Mouse (Mus musculus) layer of hippocampus, adult 2 months (tissue): ENCODE measurements around the gene Gm10563. TPM values are rescaled to one million over a fixed set of nuclear protein-coding genes. Genes with fewer than 3 reads are reported as not detected.

Experiments used
- DNase-seq, 2 experiments: peaks; one replicate each; pipeline ENCODE4 v3.0.0; 2022; ENCODE audit warnings: low spot score in 2 of 2
- H3K27ac ChIP-seq: fragments of 200-600 bp; 2 replicates; pipeline ENCODE4 v1.8.1; 2022
- H3K4me3 ChIP-seq: fragments of 200-600 bp; 2 replicates; pipeline ENCODE4 v1.8.1; 2022; ENCODE audit warnings: mild to moderate bottlenecking
- CTCF ChIP-seq: fragments of 200-600 bp; conservative IDR thresholded peaks from 2 replicates; pipeline ENCODE4 v1.8.1; 2022; ENCODE audit warnings: antibody characterized with exemption, mild to moderate bottlenecking, moderate library complexity
- total RNA-seq, 2 experiments: library from RNA; stranded (reverse); gene quantifications; 2 replicates each; pipeline ENCODE4 v1.2.3; 2021

The Gm10563 gene
- total RNA-seq, 2 experiments from 2014 or later: not detected

GRCm38 (mm10) chr4:155649355-155649754, 4.1 kb upstream of the Gm10563 start:
- no peak for TF ChIP-seq CTCF
- no peak for DNase-seq
- Histone ChIP-seq H3K27ac (no peak overlapping the region), H3K4me3 (no peak overlapping the region)

- no peak overlapping the region for H3K27ac ChIP-seq
- H3K4me3 ChIP-seq: no peak overlapping the region
- DNase-seq: no peak
- no peak for TF ChIP-seq CTCF
Measured at GRCm38 (mm10) chr4:155645721-155646120, 513 bp upstream of the Gm10563 start.

GRCm38 (mm10) chr4:155643531-155643930, 1.7 kb downstream of the Gm10563 start:
- no peak for DNase-seq
- Histone ChIP-seq H3K4me3 (no peak overlapping the region), H3K27ac (no peak overlapping the region)
- TF ChIP-seq CTCF: no peak

GRCm38 (mm10) chr4:155635766-155636499, 9.3 kb downstream of the Gm10563 start:
- no peak for DNase-seq
- TF ChIP-seq CTCF: no peak
- Histone ChIP-seq H3K27ac (no peak overlapping the region), H3K4me3 (no peak overlapping the region)

- TF ChIP-seq CTCF: no peak
- DNase-seq: no peak
- Histone ChIP-seq H3K27ac (no peak overlapping the region), H3K4me3 (no peak overlapping the region)
Measured at GRCm38 (mm10) chr4:155630267-155630666, 14.9 kb downstream of the Gm10563 start.

GRCm38 (mm10) chr4:155624338-155625291, 20.6 kb downstream of the Gm10563 start, which contains the start of gene Cdk11b:
Gene Cdk11b (plus strand): TSS chr4:155624854.
- DNase-seq: peak; percentile 96
- Histone ChIP-seq H3K4me3 (peak within 1 kb of the TSS; percentile 94), H3K27ac (peak within 1 kb of the TSS; percentile 97)
- no peak for TF ChIP-seq CTCF

- Histone ChIP-seq H3K4me3 (no peak overlapping the region), H3K27ac (peak overlapping the region; percentile 43)
- TF ChIP-seq CTCF: no peak
- DNase-seq: no peak
Measured at GRCm38 (mm10) chr4:155618321-155618720, 26.9 kb downstream of the Gm10563 start.

- DNase-seq: no peak
- TF ChIP-seq CTCF: no peak
- H3K27ac ChIP-seq: no peak overlapping the region
- no peak overlapping the region for H3K4me3 ChIP-seq
Measured at GRCm38 (mm10) chr4:155613264-155613663, 31.9 kb downstream of the Gm10563 start.

GRCm38 (mm10) chr4:155611860-155612259, 33.3 kb downstream of the Gm10563 start:
- Histone ChIP-seq H3K27ac (no peak overlapping the region), H3K4me3 (no peak overlapping the region)
- no peak for TF ChIP-seq CTCF
- DNase-seq: no peak

GRCm38 (mm10) chr4:155606825-155607224, 38.4 kb downstream of the Gm10563 start:
- no peak overlapping the region for H3K4me3 ChIP-seq
- no peak for DNase-seq
- H3K27ac ChIP-seq: no peak overlapping the region
- no peak for TF ChIP-seq CTCF

- H3K4me3 ChIP-seq: no peak overlapping the region
- DNase-seq: no peak
- no peak for TF ChIP-seq CTCF
- H3K27ac ChIP-seq: no peak overlapping the region
Measured at GRCm38 (mm10) chr4:155605132-155605531, 40.1 kb downstream of the Gm10563 start.

GRCm38 (mm10) chr4:155603801-155604200, 41.4 kb downstream of the Gm10563 start:
- DNase-seq: no peak
- Histone ChIP-seq H3K27ac (no peak overlapping the region), H3K4me3 (no peak overlapping the region)
- TF ChIP-seq CTCF: no peak

GRCm38 (mm10) chr4:155602753-155603152, 42.5 kb downstream of the Gm10563 start:
- H3K4me3 ChIP-seq: peak overlapping the region; percentile 82
- TF ChIP-seq CTCF: no peak
- DNase-seq: no peak
- H3K27ac ChIP-seq: no peak overlapping the region
